Mouse (Mus musculus): ENCODE measurements around the gene Cyb5d1.

Gene Cyb5d1

DNA sequence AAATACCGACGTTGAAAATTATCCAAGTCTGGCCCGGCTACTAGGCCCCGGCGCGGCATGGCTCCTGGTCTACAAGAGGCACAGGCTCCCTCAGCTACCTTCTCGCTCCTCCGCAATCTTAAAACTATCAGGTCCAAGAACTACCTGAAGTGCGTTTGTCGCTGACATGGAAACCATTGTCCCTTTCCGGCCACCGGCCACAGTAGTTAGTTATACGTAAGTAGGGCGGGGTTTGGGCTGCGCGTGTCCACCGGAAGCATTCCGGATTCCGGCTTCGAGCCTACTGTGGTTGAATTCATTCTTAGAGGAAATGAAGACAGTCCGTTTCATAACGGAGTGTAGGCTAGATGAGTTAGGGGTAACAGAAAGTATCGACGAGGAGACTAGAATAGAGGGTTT, at the start of gene Cyb5d1, which contains the start of gene Naa38:
TSS of gene Cyb5d1 (minus strand) at position 397 of the 399 bp plus-strand sequence.
TSS of gene Naa38 (plus strand) at position 253 of the 399 bp plus-strand sequence.
- DNase-seq, result peak; percentile 93 to 95

DNA sequence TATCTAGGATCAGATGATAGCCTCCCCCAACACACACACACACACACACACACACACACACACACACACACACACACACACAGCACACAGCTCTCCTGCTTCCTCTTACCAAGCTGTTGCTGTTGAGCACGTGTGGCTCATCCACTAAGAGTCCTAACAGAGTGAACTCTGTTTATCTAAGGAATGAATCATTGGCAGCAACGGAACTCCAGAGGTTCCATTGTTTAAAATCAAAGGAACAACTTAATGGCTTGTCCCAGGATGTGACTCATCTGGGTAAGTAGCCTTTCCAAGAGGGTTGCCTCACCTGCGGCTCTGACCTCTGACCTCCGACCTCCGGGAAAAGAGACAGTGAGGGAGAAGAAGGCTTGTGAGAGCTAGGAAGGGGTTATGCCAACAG, 47.9 kb upstream of the Cyb5d1 start:
- DNase-seq, result no peak

DNA sequence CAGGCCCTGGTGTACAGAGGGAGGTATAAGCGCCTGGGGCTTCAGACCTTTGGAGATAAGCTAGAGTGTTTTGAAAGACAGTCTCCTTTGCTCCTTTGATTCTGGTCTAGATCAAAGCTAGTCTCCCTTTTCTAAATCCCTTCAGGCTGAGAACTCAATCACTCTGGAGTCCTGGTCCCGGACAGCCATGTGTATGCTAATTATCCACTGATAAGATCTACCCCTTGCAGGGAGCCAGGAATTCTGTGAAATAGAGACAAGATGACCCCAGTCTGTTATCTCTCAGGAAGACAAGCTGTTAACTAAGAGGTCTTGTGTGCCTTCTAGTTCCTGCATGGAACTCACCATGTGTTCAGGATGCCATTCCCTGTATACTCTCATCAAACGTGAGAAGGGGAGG, 41.9 kb upstream of the Cyb5d1 start:
- no peak for DNase-seq

DNA sequence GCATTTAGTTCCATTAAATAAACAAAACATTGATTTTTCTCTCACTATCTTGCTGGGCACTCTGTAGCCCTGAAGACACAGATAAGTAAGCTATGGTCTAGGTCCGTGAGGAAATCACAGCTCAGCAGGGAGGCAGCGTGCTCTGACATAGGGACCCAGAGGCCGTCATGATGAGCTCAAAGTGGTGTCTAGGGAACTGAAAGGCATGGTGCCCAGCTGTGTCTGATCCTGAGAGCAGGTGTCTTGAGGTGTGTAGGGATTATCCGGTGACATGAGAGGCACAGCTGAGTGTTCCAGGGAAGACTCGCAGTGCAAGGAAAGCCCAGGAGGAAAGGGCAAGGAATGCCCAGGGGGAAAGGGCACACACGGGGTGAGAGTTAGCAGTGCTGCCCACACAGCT, 37.8 kb upstream of the Cyb5d1 start:
- no peak for DNase-seq

DNA sequence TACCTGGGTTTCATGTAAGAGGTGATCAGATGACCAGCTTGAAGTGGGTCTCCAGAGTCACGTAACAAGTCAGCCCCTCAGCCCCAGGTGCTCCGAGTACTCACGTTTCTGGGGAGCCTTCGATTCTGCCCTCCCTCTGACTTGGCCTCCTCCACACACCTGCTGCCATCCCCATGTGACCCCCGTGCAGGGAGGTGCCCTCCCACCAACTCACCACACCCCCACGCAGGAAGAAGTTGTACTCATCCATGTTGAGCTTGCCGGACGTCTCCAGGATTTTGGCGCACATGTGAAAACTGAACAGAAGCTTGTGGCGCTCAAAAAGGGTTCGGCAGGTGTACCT, 37.2 kb upstream of the Cyb5d1 start:
- no peak for DNase-seq

DNA sequence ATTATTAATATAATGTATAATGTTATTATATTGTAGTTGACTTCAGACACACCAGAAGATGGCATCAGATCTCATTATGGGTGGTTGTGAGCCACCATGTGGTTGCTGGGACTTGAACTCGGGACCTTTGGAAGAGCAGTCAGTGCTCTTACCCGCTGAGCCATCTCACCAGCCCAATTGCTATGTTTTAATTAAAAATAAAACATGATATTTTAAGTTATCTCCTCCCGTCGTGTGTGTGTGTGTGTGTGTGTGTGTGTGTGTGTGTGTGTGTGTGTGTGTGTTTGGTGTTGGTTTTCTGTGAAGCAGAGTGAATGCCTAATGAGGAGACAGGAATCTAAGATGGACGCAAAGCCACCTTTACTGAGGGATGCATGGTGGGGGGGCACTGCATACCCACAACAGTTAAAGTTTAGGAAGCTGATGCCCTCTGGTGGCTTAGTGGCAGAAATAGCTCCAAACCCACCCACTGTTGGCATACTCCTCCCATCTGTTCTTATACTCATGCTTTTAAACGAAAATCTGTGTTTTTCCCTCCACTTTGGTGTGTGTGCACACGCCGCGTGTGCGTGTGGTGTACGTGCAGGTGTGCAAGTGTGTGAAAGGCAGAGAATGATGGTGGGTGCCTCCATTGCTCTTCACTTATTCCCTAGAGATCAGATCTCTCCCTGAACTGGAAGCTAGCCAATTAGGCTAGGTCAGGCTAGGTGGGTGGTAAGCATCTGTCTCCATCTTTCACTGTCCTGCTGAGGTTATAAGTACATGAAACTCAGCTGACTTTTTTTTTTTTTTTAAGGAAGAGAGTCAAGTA, 36.6 kb upstream of the Cyb5d1 start:
- peak; percentile 78 to 89 for DNase-seq

DNA sequence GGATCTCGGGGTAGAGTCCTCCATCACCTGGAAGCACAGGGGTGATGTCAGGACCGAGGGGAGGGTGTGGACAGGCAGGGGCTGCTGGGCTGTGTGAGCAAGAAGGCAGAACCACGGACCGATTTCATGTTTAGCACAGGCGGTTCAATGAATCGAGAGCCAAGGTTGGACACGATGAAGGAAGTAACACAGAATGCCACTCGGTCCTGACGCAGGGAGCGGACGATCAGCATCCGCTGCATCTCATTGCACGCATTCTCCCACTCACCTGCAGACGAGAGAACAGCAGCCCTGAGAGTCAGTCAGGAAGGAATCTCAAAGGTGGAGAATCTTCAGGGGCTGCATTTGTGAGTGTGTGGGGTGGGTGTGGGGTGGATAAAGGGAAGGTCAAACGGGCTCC, 35.2 kb upstream of the Cyb5d1 start:
- no peak for DNase-seq

DNA sequence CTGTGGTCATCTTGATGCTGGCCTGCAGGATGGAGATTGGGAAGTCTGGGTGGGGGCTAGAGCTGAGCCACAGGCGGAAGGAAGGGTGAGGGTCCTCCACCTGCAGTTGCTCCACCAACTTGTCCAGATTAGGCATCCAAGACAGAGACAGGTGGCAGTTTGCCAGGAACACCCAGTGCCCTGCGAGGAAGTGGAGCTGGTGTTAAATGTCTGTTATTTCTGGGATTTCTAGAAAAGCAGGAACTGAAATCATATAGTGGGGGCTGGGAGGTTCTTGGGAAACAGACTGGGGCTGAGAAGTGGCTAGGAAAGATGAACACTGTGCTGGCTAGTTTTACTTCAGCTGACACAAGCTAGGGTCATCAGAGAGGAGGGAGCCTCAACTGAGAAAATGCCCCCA, 33.9 kb upstream of the Cyb5d1 start:
- peak in 1 of 2 experiments; percentile 49 for DNase-seq

DNA sequence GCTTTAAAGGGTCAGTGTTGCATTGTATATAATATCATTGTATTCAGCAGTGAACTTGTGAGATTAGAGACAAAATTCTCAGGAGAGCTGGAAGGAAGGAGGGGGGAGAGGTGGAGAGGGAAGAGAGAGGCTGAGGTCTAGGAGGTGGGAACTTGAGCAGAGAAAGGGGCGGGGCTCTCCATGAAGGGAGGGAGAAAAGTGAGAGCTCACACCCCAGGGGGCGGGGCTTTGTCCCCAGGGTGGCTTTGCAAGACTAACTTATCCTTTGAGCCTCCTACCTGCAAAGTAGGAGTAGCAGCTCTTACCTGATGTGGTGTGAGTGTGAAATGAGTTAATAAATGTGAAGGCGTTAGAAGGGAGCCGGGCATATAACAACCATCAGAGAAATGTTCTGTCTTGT, 33.3 kb upstream of the Cyb5d1 start:
- no peak for DNase-seq

DNA sequence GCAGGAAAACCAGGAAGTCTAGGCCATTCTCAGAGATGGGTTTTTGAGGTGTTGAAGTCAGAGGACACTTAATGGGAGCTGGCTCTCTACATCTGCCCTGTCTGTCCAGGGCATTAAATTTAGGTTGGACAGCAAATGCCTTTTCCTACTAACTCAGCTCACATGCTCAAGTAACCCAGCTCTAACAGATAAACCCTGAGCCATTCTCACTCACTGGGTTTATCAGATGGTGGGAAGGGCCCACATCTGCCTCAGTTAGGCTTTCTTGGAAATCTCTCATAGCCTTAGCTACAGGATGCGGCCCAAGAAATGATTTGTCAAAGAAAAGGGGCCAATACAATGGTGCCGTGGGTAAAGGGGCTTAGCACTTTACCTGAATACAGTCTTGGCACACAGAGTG, 30.8 kb upstream of the Cyb5d1 start:
- DNase-seq, result no peak

DNA sequence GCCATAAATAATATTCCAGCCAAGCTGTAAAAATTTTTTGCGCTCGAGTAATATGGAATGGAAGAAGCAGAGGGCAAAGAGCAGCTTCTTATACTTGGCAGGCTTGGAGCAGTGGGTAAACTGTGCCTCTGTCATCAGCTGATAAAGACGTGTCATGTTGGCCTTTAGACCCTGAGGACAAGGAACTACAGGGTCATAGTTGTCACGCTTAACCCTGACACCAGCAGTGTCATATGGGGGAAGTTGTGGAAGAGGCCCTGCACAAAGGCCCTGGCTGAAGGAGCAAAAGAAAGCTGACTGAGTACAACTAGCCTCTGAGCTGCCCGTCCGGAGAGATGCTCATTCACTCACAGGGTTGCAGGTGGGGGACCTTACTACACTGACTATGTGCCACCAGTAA, 28.5 kb upstream of the Cyb5d1 start:
- DNase-seq, result no peak

DNA sequence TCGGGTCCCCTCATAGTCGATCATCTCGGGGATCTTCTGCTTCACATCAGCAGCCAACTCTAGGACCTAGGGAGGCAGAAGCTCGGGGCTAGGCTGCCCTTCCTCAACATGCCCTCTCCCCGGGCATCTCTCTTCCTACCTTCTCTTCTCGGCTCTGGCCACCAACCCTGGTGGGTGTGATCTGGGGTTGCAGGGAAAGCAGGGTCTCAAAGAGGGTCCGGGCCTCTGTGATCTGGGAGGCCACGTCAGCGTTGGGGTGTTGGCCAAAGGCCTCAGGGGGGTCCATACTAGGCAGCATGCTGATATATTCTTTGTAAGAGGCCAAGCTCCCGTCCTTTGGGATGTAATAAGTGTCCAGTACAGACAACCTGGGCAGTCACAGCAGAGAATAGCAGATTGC, 27.4 kb upstream of the Cyb5d1 start:
- peak in 1 of 2 experiments; percentile 17 for DNase-seq

DNA sequence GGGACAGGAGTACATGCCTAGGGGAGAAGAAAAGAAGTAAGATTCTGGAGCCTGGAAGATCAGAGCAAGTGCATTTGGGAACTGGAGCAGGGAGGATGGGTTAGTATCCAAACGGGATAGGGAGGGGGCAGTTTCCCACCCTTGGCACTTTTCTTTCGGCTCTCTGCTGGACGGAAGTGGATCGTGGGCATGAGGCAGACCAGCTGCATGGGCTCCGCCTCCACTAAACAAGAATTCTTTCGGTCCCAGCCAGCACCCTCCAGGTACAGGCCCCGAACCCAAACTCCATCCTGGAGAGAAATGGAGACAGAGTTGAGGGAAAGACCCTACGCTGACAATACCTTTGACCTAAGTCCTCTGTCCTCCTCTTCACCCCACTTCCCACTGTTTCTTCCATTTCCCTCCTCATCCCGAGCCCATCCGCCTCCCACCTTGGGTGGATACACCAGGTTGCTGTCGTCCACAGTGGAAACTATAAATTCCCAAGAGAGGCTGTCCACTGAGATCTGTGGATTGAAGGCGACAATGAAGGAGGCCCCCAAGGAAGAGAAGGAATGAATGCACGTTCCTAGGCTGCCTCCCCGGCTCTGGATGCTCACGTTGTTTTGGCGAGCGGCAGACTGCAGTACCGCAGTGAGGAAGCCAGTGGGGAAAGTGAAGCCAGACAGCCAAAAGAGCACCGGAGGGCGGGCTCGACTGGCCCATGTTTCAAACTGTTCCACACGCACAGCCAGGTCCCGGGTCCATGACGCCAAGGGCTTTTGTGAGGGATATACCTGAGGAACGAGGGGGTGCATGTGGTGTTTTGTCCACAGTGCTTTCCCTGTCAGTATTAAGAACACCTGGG, 25.9 kb upstream of the Cyb5d1 start:
- DNase-seq, result peak in 1 of 2 experiments; percentile 14

DNA sequence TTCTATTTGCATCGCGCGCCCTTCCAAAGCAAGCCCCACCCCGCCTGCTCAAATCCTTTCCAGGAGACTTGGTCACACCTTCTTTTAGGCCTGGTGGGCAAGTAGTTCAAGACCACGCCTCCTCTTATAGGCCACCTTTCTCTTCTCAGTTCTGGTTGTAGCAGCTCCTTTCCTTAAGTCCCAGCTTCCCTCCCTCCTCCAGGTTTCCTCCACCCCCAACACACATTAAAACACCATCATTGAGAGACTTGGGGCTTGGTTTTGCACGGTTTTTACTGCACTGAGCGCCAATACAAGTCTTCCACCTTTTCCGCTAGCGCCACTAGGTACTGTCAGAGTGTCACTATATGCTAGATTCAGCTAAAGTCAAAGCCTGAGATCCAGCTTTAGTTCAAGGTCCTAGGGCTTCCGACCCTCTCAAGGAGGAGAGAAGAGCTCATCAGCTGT, 25.1 kb upstream of the Cyb5d1 start:
- no peak for DNase-seq

DNA sequence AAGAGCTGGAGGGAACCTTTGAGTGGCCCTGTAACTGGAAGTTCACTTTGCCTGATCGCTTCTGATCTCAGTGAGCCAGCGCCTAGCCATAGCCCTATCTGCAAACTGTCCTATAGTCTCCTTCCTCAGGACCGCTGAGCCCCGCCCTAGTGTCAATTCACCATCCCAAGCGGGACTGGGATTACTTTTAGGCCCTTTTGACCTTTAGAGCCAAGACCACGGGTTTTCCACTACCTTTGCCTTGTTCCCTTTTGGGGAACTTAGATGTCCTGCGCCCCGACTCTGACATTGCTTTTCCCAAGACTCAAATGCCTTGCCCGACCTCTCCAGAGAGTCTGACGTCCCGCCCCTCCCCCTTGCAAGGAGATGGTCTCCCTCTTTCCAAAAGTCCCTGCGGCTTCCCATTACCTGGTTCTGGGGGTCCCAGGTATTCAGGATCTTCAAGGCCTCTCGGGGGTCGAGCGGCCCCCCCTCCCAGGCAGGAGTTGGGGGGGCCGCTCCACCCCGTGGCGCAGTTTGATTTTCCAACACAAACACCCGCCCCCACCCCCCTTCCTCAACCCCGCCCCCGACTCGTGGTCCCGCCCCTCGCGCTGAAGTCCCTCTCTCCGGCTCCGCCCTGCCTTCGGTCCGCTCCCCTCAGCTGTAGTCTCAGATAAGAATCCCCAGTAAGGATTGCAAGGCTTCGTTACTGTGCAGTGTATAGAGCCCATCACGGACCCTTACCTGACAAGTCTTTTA, 24.6 kb upstream of the Cyb5d1 start:
- DNase-seq, result peak; percentile 30 to 59

DNA sequence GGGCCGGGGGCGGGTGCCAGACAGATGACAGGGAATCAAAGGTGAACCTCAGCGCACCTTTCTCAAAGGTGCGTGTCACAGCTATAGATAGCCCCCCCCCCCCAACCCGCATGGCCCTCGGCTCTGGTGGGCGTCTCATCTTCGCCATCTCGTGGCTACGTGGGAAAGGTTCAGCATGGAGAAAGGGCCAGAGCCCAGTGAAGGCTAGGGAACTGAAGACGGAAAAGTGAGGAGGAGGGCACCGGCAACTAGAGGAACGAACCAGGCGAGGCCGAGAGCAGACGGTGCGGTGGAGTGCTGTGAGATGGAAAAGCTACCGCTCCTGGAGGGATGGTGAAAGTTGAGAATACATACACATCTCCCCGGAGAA, 24.0 kb upstream of the Cyb5d1 start:
- DNase-seq, result peak; percentile 54 to 67

DNA sequence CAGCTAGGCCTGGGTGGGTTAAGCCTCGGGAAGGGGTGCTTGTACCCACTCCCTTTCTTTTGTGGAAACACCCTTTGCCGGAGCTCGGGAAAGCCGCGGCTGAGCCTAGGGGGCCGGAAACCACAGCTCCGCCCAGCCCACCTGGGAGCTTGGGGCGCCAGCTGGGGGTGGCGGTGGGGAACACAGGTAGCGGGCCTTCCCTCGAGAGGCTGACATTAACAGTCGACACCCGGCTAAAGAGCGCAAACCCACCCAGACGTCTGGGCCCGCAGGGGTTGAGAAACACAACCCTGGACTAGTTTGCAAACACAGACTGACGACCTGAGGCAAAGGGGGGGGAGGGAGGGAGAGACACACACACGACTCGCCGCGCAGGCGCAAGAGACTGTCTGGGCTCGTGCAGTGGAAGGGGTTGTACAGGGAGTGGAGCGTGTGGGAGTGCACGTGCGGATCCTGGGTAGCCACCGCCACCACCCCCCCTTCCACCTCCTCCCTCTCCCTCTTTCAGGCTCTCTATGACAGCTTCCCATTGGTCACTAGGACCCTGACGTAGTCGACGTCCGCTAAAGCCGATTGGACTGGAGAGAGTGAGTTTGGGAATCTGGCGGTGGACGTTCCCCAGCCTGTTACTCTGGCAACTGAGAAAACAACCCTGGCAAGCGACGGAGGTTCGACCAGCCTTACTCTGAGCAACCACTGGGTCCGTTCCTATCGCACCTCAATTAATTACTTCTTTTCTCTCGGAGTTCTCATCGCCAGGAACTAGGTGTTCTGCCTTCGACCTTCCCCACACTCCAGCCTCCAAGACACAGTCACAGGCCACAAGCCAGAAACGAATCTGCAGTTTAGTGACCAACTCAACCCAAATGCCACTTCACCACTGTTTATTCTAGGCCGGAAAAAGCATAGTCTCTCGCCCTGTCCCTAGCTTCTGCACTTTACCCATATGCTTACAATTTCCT, 23.3 kb upstream of the Cyb5d1 start:
- DNase-seq, result peak; percentile 91 to 95

DNA sequence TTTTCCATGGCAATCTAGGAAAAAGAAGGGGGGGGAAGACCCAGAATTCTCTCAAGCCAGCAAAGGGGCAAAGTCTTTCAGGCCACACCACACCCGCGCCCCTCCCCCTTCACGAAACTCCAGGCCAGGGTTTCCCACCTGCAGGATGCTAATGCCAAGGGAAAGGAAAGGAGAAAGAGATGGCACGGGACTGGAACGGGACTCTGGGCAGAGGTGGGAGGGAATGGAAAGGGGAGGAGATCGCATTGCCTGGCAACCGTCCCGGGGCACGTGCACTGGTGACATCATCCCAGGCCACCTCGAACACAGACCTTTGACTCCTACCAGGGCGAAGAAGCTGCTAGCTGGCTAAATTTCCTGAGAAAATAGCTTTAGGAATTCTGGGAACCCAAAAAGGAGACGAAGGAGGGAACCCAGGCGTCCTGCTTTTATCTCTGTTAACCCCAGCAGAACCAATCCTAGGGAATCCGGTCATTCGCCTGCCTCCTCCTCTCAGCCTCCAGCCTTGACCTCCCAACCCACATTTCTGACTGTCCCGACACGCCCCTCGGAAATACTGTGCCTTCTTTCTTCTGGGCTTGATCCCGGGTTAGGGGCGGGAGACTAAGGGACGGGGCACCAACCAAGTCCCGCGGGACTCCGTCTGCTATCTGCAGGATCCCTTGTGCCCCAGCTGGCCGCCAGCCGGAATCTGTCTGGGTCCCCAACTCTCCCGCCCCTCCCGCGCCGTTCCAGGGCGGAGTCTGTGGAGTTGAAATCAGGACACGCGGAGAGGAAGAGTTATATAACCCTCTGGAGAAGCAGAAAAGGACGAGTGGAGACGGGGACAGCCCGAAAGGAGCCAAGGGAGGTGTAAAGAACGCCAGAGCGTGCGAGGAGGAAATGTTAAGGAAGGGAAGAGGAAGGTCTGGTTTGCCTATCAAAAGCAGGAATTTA, 22.3 kb upstream of the Cyb5d1 start:
- peak; percentile 97 to 99 for DNase-seq

DNA sequence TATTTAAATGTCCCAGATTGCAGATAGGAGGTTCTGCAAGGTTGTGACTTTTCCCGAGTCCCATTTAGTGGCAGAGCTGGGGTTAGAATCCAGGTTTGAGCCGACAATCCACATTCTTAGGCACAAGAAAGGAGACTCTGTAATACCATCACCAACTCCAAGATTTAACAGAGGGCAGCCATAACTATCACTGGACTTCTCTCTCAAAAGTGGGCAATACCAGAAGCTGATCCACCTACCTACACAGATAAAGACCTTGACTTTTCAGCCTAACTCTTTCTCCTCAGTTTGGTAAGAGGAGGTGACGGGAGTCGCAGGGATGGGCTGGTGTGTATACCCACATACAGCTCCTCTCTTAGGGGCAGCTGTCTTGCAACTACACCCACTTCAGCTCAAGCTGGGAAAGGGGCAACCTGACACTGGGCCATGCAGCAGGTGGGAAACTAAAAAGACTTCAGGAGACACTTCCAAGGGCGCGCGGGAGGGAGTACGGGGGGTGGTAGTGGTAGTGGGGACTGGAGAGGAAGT, 21.6 kb upstream of the Cyb5d1 start:
- DNase-seq, result peak in 1 of 2 experiments; percentile 22

DNA sequence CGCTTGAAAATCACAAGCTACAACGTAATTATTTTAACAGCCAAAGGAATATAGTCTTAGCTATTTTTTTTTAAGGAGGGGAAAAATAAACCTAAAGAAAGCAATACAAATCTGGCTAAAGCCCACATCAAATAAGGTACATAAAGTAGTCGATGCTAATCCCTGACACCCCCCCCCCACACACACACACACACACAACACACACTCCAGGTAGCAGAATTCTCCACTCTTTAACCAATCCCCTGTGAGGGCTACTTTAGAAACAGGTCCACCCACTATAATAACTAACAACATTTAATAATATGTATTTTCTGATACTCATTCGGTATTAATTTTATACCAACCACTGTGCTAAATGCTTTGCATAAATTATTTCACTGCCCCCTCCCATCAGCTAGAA, 21.1 kb upstream of the Cyb5d1 start:
- DNase-seq, result no peak
